Mouse (Mus musculus): ENCODE results near the gene Tm9sf2. TPM values are rescaled to one million over a fixed set of nuclear protein-coding genes. Genes with fewer than 3 reads are reported as not detected.
"Not testable (repeated sequence)": the region's sequence is repeated elsewhere in the genome, so short reads cannot be mapped to it uniquely, and the experiment has no call there.

Gene Tm9sf2
- total RNA-seq, 2 experiments from 2014 or later, result 109 to 112 TPM

GRCm38 (mm10) chr14:122092363-122092762 is 14.5 kb upstream of the Tm9sf2 start:
- no peak for DNase-seq
- intact Hi-C loops (cut with DNase I), result no loop called here

- intact Hi-C loops (cut with DNase I), result no loop called here
- no peak for DNase-seq
Observed at GRCm38 (mm10) chr14:122096331-122096730, 10.5 kb upstream of the Tm9sf2 start.

GRCm38 (mm10) chr14:122099584-122099983 is 7.3 kb upstream of the Tm9sf2 start:
- no peak for DNase-seq
- intact Hi-C loops (cut with DNase I), result no loop called here

GRCm38 (mm10) chr14:122101890-122102289 is 4.9 kb upstream of the Tm9sf2 start:
- intact Hi-C loops (cut with DNase I); DNase-seq: not testable (repeated sequence)

GRCm38 (mm10) chr14:122104881-122105280 is 2.0 kb upstream of the Tm9sf2 start:
- intact Hi-C loops (cut with DNase I), result loop anchor here (2.0 kb wide), 1 partner anchor 76 kb away; the partner anchor contains the start of gene Clybl
- peak; percentile 96 to 98 for DNase-seq

GRCm38 (mm10) chr14:122105391-122106285 is 1.2 kb upstream of the Tm9sf2 start:
- DNase-seq, result no peak
- intact Hi-C loops (cut with DNase I), result loop anchor here (2.0 kb wide), 2 partner anchors 31 to 75 kb away; partner anchors contain the start of gene Clybl

- intact Hi-C loops (cut with DNase I), result loop anchor here (2.0 kb wide), 1 partner anchor 33 kb away; no protein-coding TSS in a partner anchor
- peak; percentile 47 for DNase-seq
Observed at GRCm38 (mm10) chr14:122107481-122108214, 810 bp downstream of the Tm9sf2 start.

GRCm38 (mm10) chr14:122111681-122112080 is 4.8 kb downstream of the Tm9sf2 start:
- DNase-seq, result no peak
- intact Hi-C loops (cut with DNase I), result no loop called here

- intact Hi-C loops (cut with DNase I), result no loop called here
- DNase-seq, result no peak
Observed at GRCm38 (mm10) chr14:122112311-122112710, 5.5 kb downstream of the Tm9sf2 start.

GRCm38 (mm10) chr14:122116200-122116599 is 9.4 kb downstream of the Tm9sf2 start:
- intact Hi-C loops (cut with DNase I), result no loop called here

GRCm38 (mm10) chr14:122130111-122130797 is 23.4 kb downstream of the Tm9sf2 start:
- intact Hi-C loops (cut with DNase I), result loop anchor here (1.0 to 2.0 kb wide), 2 partner anchors 66 to 203 kb away; no protein-coding TSS in a partner anchor
- peak; percentile 18 to 26 for DNase-seq

More at GRCm38 (mm10) chr14:122116200-122116599, 9.4 kb downstream of the Tm9sf2 start:
- no peak for DNase-seq

GRCm38 (mm10) chr14:122131644-122132043 is 24.8 kb downstream of the Tm9sf2 start:
- intact Hi-C loops (cut with DNase I), result loop anchor here (2.0 kb wide), 1 partner anchor 205 kb away; no protein-coding TSS in a partner anchor
- no peak for DNase-seq

GRCm38 (mm10) chr14:122136368-122136928 is 29.6 kb downstream of the Tm9sf2 start:
- intact Hi-C loops (cut with DNase I), result no loop called here
- no peak for DNase-seq

- no peak for DNase-seq
- intact Hi-C loops (cut with DNase I), result no loop called here
Observed at GRCm38 (mm10) chr14:122137234-122137633, 30.4 kb downstream of the Tm9sf2 start.

- DNase-seq, result no peak
- intact Hi-C loops (cut with DNase I), result no loop called here
Observed at GRCm38 (mm10) chr14:122140126-122140525, 33.3 kb downstream of the Tm9sf2 start.

- no peak for DNase-seq
- intact Hi-C loops (cut with DNase I), result no loop called here
Observed at GRCm38 (mm10) chr14:122143585-122144269, 36.9 kb downstream of the Tm9sf2 start.

- intact Hi-C loops (cut with DNase I), result no loop called here
- no peak for DNase-seq
Observed at GRCm38 (mm10) chr14:122145374-122145773, 38.5 kb downstream of the Tm9sf2 start.

- intact Hi-C loops (cut with DNase I), result no loop called here
- DNase-seq, result no peak
Observed at GRCm38 (mm10) chr14:122150616-122151015, 43.8 kb downstream of the Tm9sf2 start.

- intact Hi-C loops (cut with DNase I), result no loop called here
- no peak for DNase-seq
Observed at GRCm38 (mm10) chr14:122157738-122158137, 50.9 kb downstream of the Tm9sf2 start.

- DNase-seq, result no peak
- intact Hi-C loops (cut with DNase I), result no loop called here
Observed at GRCm38 (mm10) chr14:122160916-122161315, 54.1 kb downstream of the Tm9sf2 start.
